Mouse (Mus musculus): ENCODE measurements at regions not wholly inside any gene's neighbourhood (a gene's known extent, or its start where the extent isn't known, plus 50 kb on each side); places are given as distances from the start of the nearest gene placed in this dataset.

- Histone ChIP-seq H3K9me3 (replicated peaks) (no peaks in the 10 kb centered on the region), H3K27me3 (replicated peaks) (no peaks in the 10 kb centered on the region), H3K9ac (no peak overlapping the region), H3K27ac (no peak overlapping the region), H3K36me3 (no peaks in the 10 kb centered on the region), H3K4me1 (no peaks in the 10 kb centered on the region), H3K4me2 (no peak overlapping the region), H3K4me3 (no peak overlapping the region)
- 69% methylated on average over 10 of the region's 10 CpGs for WGBS (ENCODE audit: insufficient replicate concordance)
- ATAC-seq, result no peak
Observed at GRCm38 (mm10) chr6:133983804-133984514, 51.5 kb upstream of the Etv6 start.

DNA sequence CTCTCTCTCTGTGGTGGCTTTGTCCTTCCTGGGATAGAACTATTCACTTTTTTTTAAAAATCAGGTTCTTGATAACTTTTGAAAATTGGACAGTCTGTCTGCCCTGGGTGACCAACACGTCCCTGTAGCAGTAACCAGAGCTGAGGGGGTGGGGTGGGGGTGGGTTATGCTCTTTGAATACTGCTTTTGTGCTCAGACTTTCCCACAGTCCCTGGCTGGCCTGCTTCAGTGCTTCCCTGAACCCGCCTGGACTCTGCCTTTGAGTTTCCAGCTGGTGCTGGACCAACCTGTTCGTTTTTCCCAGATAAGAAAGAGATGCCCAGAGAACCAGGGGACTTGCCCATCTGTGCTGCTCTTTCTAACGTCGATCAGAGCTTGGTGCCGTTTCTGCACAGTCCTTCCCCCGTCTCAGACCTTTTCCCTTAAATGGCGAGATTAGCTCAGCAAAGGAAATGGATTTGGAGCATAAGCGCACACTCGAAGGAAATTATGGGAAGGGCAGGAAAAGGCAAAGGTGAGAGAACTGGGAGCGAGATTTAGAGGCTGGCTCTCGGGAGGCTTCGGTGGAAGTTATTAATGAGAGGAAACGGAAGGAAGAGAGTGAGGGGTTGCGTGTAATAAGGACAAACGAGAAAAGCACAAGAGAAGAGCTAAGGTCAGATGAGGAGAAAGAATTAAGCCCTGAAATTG is 50.7 kb upstream of the Etv6 start:
- no peak for ATAC-seq
- 32% methylated on average over 16 of the region's 16 CpGs for WGBS (ENCODE audit: insufficient replicate concordance)
- Histone ChIP-seq H3K9ac (no peak overlapping the region), H3K4me2 (peak overlapping the region; percentile 36; the same call in 1 of the 2 replicates), H3K27ac (no peak overlapping the region), H3K27me3 (replicated peaks) (no peaks in the 10 kb centered on the region), H3K4me1 (no peaks in the 10 kb centered on the region), H3K36me3 (no peaks in the 10 kb centered on the region), H3K9me3 (replicated peaks) (no peaks in the 10 kb centered on the region), H3K4me3 (no peak overlapping the region)
